Mouse (Mus musculus) olfactory bulb, adult 2 months (tissue): Measurements from ENCODE around the gene Fam53b. TPM values are rescaled to one million over a fixed set of nuclear protein-coding genes. Genes with fewer than 3 reads are reported as not detected.

Experiments used
- H3K27ac ChIP-seq: fragments of 200-500 bp; 2 replicates; pipeline ENCODE4 v1.5.1; 2012; ENCODE audit warnings: low read depth, low read length; ENCODE audit not compliant: insufficient read depth
- H3K4me1 ChIP-seq: fragments of 200-500 bp; 2 replicates; pipeline ENCODE4 v1.6.1; 2012; ENCODE audit warnings: low read length; ENCODE audit not compliant: control insufficient read depth, insufficient read depth
- H3K4me3 ChIP-seq: fragments of 200-500 bp; 2 replicates; pipeline ENCODE4 v1.5.1; 2012; ENCODE audit warnings: mild to moderate bottlenecking, low read depth, low read length, moderate library complexity; ENCODE audit not compliant: insufficient read depth
- CTCF ChIP-seq: fragments of 200-500 bp; IDR thresholded peaks from 2 replicates; pipeline ENCODE4 v1.5.1; 2012; ENCODE audit warnings: low read depth, mild to moderate bottlenecking, low read length, moderate library complexity; ENCODE audit not compliant: insufficient read depth
- POLR2A ChIP-seq: fragments of 200-500 bp; IDR thresholded peaks from 2 replicates; pipeline ENCODE4 v1.6.1; 2012; ENCODE audit warnings: mild to moderate bottlenecking, low read depth, low read length, moderate library complexity; ENCODE audit not compliant: insufficient read depth
- WGBS: fragments of 180-500 bp; shearing (Covaris S2); methylation state at CpG from one replicate; pipeline ENCODE4 v1.1.7; 2018; 5-methylcytosine and 5-hydroxymethylcytosine counted together
- polyA plus RNA-seq: library from polyadenylated mRNA; stranded (reverse); fragments of >200 nt; gene quantifications from 2 replicates; pipeline ENCODE4 v1.2.4, GENCODE M21; 2012; ENCODE audit warnings: low replicate concordance; ENCODE audit not compliant: missing spikeins, insufficient read depth, insufficient read length

Gene Fam53b
- polyA plus RNA-seq, 1 experiment, result not detected

DNA sequence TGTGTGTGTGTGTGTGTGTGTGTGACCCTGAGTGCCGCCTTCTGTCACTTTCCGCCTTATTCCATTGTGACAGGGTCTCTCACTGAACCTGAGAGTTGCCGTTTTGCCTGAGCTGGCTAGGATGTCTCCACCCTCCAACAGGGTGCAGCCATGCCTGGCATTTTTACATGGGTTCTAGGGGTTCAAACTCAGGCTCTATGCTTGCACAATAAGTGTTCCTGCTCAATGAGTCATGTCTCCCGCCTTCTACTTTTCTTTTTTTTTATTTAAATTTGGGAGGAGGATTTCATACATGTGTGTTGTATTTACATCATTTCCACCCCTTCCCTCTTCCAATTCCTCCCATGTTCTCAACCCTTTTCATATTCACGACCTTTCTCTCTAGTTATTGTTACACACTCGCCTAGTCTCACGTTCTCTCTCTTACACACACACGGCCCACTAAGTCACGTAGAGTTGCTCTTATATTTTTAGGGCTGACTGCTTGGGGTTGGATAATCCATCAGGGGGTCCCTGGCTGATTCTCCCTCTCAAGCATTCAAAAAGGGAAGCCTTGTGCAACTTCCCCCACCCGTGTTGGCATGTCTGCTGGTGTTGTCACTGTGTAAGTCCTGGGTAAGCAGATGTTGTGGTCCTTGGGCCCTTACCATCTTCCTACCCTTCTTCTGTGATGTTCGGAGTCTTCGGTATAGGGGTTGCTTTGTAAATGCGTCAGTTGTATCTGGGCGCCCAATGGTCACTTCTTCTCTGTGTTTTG lies 122.8 kb downstream of the Fam53b start:
- TF ChIP-seq POLR2A (no peak), CTCF (no peak)
- no peak overlapping the region for H3K27ac ChIP-seq
- 93% methylated on average over 14 of the region's 14 CpGs for WGBS
- H3K4me3 ChIP-seq, result no peak overlapping the region
- H3K4me1 ChIP-seq, result peaks cover 28% of the 10 kb centered on the region

DNA sequence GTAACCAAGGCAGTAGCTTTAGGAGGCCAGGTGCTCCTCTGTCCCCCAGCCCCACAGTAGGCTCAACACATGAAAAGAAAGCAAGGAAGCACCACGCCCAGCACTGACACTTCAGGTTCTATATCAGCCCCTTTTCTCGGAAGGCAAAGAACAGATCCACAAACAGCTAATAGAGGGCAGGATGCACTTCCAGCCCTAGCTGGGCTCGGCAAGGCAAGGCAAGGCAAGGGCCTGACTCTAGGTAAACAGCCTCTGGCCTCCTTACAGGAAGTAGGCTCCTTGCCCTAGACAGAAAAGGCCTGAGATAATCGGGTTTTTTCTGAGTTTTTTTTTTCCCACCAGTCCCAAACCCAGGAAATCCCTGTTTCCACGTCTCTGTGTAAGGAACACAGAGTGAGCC lies 124.0 kb downstream of the Fam53b start:
- H3K27ac ChIP-seq, result no peak overlapping the region
- H3K4me3 ChIP-seq, result no peak overlapping the region
- 85% methylated on average over 5 of the region's 5 CpGs for WGBS
- TF ChIP-seq CTCF (no peak), POLR2A (no peak)
- peaks cover 28% of the 10 kb centered on the region for H3K4me1 ChIP-seq

- whole genome bisulfite sequencing, result 64% methylated on average over 5 of the region's 5 CpGs
- no peak overlapping the region for H3K27ac ChIP-seq
- TF ChIP-seq POLR2A (no peak), CTCF (no peak)
- no peak overlapping the region for H3K4me3 ChIP-seq
- H3K4me1 ChIP-seq, result peaks cover 32% of the 10 kb centered on the region
Observed at GRCm38 (mm10) chr7:132688721-132689120, 125.0 kb downstream of the Fam53b start.

GRCm38 (mm10) chr7:132687897-132688296 lies 125.8 kb downstream of the Fam53b start:
- Histone ChIP-seq H3K4me1 (peaks cover 39% of the 10 kb centered on the region), H3K27ac (no peak overlapping the region; the same call in 1 of the 2 replicates), H3K4me3 (no peak overlapping the region)
- 42% methylated on average over 2 of the region's 2 CpGs for WGBS
- TF ChIP-seq CTCF (no peak), POLR2A (no peak)

DNA sequence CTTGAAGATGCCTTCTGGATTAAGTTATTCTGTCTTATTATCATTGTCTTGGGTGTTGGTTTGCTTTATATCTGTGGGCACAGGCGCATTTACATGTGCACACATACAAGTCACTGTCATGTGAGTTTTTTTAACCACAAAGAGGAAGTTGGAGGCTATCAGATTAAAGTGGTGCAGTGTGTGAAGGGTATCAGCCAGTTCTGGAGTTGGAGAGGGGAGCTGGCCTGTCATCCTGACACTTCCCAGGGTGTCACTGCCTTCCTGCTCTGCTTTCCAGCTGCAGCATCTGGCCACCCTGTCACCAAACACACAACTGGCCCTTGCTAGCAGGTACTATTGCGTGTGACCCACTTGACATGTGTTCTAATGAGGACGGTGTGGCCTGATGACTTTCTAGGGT lies 127.2 kb downstream of the Fam53b start:
- no peak overlapping the region for H3K4me3 ChIP-seq
- peaks cover 29% of the 10 kb centered on the region for H3K4me1 ChIP-seq
- TF ChIP-seq CTCF (no peak), POLR2A (no peak)
- 97% methylated on average over 3 of the region's 3 CpGs for WGBS
- no peak overlapping the region for H3K27ac ChIP-seq

DNA sequence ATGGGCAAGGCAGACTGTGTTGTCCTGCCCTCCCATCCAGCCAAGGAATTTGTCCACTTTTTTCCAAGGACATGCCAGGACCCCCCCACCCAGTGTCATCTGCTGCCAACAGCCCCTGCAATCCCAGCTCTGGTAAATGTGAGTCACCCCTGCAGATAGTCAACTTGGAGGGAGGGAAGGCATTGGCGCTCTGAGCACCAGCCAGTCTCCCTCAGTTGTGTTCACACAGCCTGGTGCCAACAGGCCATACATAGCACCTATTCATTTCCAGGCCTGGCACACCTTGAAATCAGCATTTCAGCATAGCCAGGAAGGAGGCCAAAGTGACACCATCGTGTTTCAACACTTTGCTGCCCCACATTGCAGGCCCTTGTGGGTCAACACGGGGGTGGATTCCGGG lies 129.8 kb downstream of the Fam53b start:
- no peak for TF ChIP-seq POLR2A
- no peak for TF ChIP-seq CTCF
- no peak overlapping the region for H3K27ac ChIP-seq
- peaks cover 29% of the 10 kb centered on the region for H3K4me1 ChIP-seq
- 80% methylated on average over 4 of the region's 4 CpGs for WGBS
- no peak overlapping the region for H3K4me3 ChIP-seq

DNA sequence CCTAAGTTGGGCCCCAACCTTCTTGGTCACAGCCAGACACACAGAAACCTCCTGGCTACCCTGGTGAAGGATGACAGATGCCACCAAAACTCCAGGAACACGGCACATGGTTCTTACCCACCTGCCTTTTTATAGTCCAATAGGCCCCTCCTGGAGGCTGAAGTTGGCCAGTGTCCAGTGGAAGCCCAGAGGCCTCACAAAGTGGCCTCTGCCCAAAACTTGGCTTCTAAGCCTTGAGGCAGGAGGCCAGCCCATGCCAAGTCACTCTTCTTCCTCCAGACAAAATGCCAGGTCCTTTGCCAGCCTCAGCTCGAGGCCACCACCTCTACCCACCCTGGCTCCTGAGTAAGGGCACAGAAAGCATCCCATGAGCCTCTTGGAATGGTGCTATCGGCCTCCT lies 130.8 kb downstream of the Fam53b start:
- 86% methylated on average over 3 of the region's 3 CpGs for WGBS

GRCm38 (mm10) chr7:132682336-132682735 lies 131.3 kb downstream of the Fam53b start:
- peaks cover 14% of the 10 kb centered on the region; the same call in 1 of the 2 replicates for H3K4me1 ChIP-seq
- no peak overlapping the region for H3K4me3 ChIP-seq
- TF ChIP-seq CTCF (no peak), POLR2A (no peak)
- no peak overlapping the region for H3K27ac ChIP-seq
- 91% methylated on average over 3 of the region's 3 CpGs for WGBS

More for the DNA sequence above, 130.8 kb downstream of the Fam53b start:
- Histone ChIP-seq H3K4me1 (peaks cover 20% of the 10 kb centered on the region), H3K4me3 (no peak overlapping the region), H3K27ac (no peak overlapping the region)
- no peak for TF ChIP-seq POLR2A
- no peak for TF ChIP-seq CTCF

GRCm38 (mm10) chr7:132681831-132682230 lies 131.9 kb downstream of the Fam53b start:
- 97% methylated on average over 1 of the region's 1 CpGs for WGBS
- Histone ChIP-seq H3K4me3 (no peak overlapping the region), H3K27ac (no peak overlapping the region), H3K4me1 (peaks cover 11% of the 10 kb centered on the region; the same call in 1 of the 2 replicates)
- TF ChIP-seq CTCF, result no peak
- no peak for TF ChIP-seq POLR2A
